Mouse (Mus musculus) forebrain, embryonic 10.5 days (tissue): Measurements from ENCODE around the gene Tecpr2. TPM values are rescaled to one million over a fixed set of nuclear protein-coding genes. Genes with fewer than 3 reads are reported as not detected.

ENCODE experiments used
- DNase-seq: peaks from one replicate; pipeline ENCODE4 v3.0.0-alpha.2; 2017; ENCODE audit warnings: low spot score; ENCODE audit errors: extremely low spot score
- H3K27ac ChIP-seq: fragments of 300-500 bp; sonication (generic); 2 replicates; pipeline ENCODE4 v1.5.1; 2016; ENCODE audit warnings: mild to moderate bottlenecking
- H3K27me3 ChIP-seq: fragments of 300-500 bp; sonication (generic); 2 replicates; pipeline ENCODE4 v1.6.1; 2016; ENCODE audit warnings: mild to moderate bottlenecking; ENCODE audit not compliant: poor library complexity, severe bottlenecking
- H3K36me3 ChIP-seq: fragments of 300-500 bp; sonication (generic); replicated peaks from 2 replicates; pipeline ENCODE4 v1.6.1; 2016; ENCODE audit warnings: mild to moderate bottlenecking, moderate library complexity
- H3K4me1 ChIP-seq: fragments of 300-500 bp; sonication (generic); 2 replicates; pipeline ENCODE4 v1.6.1; 2016
- H3K4me3 ChIP-seq: fragments of 300-500 bp; sonication (generic); 2 replicates; pipeline ENCODE4 v1.5.1; 2016; ENCODE audit warnings: mild to moderate bottlenecking, moderate library complexity
- H3K9me3 ChIP-seq: fragments of 300-500 bp; sonication (generic); 2 replicates; pipeline ENCODE4 v1.6.1; 2016; ENCODE audit warnings: mild to moderate bottlenecking, moderate library complexity
- WGBS: fragments of 180-500 bp; shearing (Covaris S2); methylation state at CpG from one replicate; pipeline ENCODE4 v1.1.7; 2016; 5-methylcytosine and 5-hydroxymethylcytosine counted together
- polyA plus RNA-seq: library from polyadenylated mRNA; unstranded; fragments of >200 nt; fragmentation: Nextera tagmentation; extraction: Ambion mirVana; gene quantifications from 2 replicates; pipeline ENCODE4 v1.2.1, GENCODE M21; 2016

Tecpr2 gene
- polyA plus RNA-seq, 1 experiment from 2014 or later, result 7.2 TPM

- H3K4me1 ChIP-seq, result peaks cover 26% of the 10 kb centered on the region
- H3K9me3 ChIP-seq, result no peaks in the 10 kb centered on the region
- 2% methylated on average over 23 of the region's 23 CpGs for WGBS
Observed at GRCm38 (mm10) chr12:110991361-110992127, 102.5 kb downstream of the Tecpr2 start.

GRCm38 (mm10) chr12:110992128-110992553, 103.1 kb downstream of the Tecpr2 start:
- Histone ChIP-seq H3K27ac (peak overlapping the region; percentile 92), H3K4me1 (peaks cover 26% of the 10 kb centered on the region), H3K4me3 (peak overlapping the region; percentile 62), H3K9me3 (no peaks in the 10 kb centered on the region), H3K36me3 (no peaks in the 10 kb centered on the region), H3K27me3 (no peaks in the 10 kb centered on the region)
- peak; percentile 93 for DNase-seq
- WGBS, result under 1% methylated on average over 24 of the region's 24 CpGs

More at GRCm38 (mm10) chr12:110991361-110992127, 102.5 kb downstream of the Tecpr2 start:
- Histone ChIP-seq H3K4me3 (peak overlapping the region; percentile 62), H3K36me3 (no peaks in the 10 kb centered on the region), H3K27ac (peak overlapping the region; percentile 92), H3K27me3 (no peaks in the 10 kb centered on the region)
- DNase-seq, result peak; percentile 88

GRCm38 (mm10) chr12:110992771-110993170, 103.7 kb downstream of the Tecpr2 start:
- H3K4me1 ChIP-seq, result peaks cover 26% of the 10 kb centered on the region
- peaks cover 2% of the 10 kb centered on the region for H3K9me3 ChIP-seq
- no peaks in the 10 kb centered on the region for H3K27me3 ChIP-seq
- H3K4me3 ChIP-seq, result peak overlapping the region; percentile 62
- peak overlapping the region; percentile 92; the same call in 1 of the 2 replicates for H3K27ac ChIP-seq
- no peak for DNase-seq
- no peaks in the 10 kb centered on the region for H3K36me3 ChIP-seq
- 80% methylated on average over 12 of the region's 12 CpGs for WGBS

- H3K36me3 ChIP-seq, result no peaks in the 10 kb centered on the region
- 85% methylated on average over 3 of the region's 3 CpGs for WGBS
Observed at GRCm38 (mm10) chr12:110993226-110993625, 104.2 kb downstream of the Tecpr2 start.

GRCm38 (mm10) chr12:110994666-110995065, 105.6 kb downstream of the Tecpr2 start:
- Histone ChIP-seq H3K4me1 (peaks cover 26% of the 10 kb centered on the region), H3K27me3 (no peaks in the 10 kb centered on the region), H3K9me3 (peaks cover 10% of the 10 kb centered on the region), H3K27ac (no peak overlapping the region), H3K36me3 (no peaks in the 10 kb centered on the region), H3K4me3 (no peak overlapping the region)
- no peak for DNase-seq
- WGBS, result 47% methylated on average over 12 of the region's 12 CpGs

More at GRCm38 (mm10) chr12:110993226-110993625, 104.2 kb downstream of the Tecpr2 start:
- Histone ChIP-seq H3K4me3 (no peak overlapping the region), H3K27me3 (no peaks in the 10 kb centered on the region), H3K27ac (0 out of 2 replicates have a peak overlapping the region, but pooled peaks have one; percentile 92), H3K4me1 (peaks cover 26% of the 10 kb centered on the region), H3K9me3 (peaks cover 7% of the 10 kb centered on the region)
- no peak for DNase-seq

- no peak for DNase-seq
- Histone ChIP-seq H3K36me3 (no peaks in the 10 kb centered on the region), H3K27ac (no peak overlapping the region), H3K27me3 (no peaks in the 10 kb centered on the region), H3K4me1 (0 out of 2 replicates have a peak, but pooled peaks cover 6% of the 10 kb centered on the region), H3K4me3 (no peak overlapping the region), H3K9me3 (peaks cover 10% of the 10 kb centered on the region)
- WGBS, result 97% methylated on average over 11 of the region's 11 CpGs
Observed at GRCm38 (mm10) chr12:110998092-110998491, 109.0 kb downstream of the Tecpr2 start.

GRCm38 (mm10) chr12:110999820-111000219, 110.8 kb downstream of the Tecpr2 start:
- no peak for DNase-seq
- no peaks in the 10 kb centered on the region for H3K4me1 ChIP-seq
- no peaks in the 10 kb centered on the region for H3K36me3 ChIP-seq
- no peaks in the 10 kb centered on the region for H3K27me3 ChIP-seq
- H3K9me3 ChIP-seq, result peaks cover 10% of the 10 kb centered on the region
- H3K27ac ChIP-seq, result no peak overlapping the region
- no peak overlapping the region for H3K4me3 ChIP-seq
- 85% methylated on average over 2 of the region's 2 CpGs for WGBS

GRCm38 (mm10) chr12:111000956-111001355, 111.9 kb downstream of the Tecpr2 start:
- Histone ChIP-seq H3K9me3 (peaks cover 10% of the 10 kb centered on the region), H3K4me1 (peaks cover 2% of the 10 kb centered on the region; the same call in 1 of the 2 replicates), H3K27ac (no peak overlapping the region), H3K36me3 (no peaks in the 10 kb centered on the region), H3K27me3 (no peaks in the 10 kb centered on the region), H3K4me3 (no peak overlapping the region)
- WGBS, result 91% methylated on average over 7 of the region's 7 CpGs
- no peak for DNase-seq

- Histone ChIP-seq H3K27ac (no peak overlapping the region), H3K4me1 (peaks cover 34% of the 10 kb centered on the region), H3K36me3 (no peaks in the 10 kb centered on the region), H3K9me3 (no peaks in the 10 kb centered on the region), H3K27me3 (no peaks in the 10 kb centered on the region), H3K4me3 (no peak overlapping the region)
- WGBS, result 84% methylated on average over 9 of the region's 9 CpGs
- DNase-seq, result no peak
Observed at GRCm38 (mm10) chr12:111004142-111004541, 115.1 kb downstream of the Tecpr2 start.

- Histone ChIP-seq H3K9me3 (no peaks in the 10 kb centered on the region), H3K4me3 (no peak overlapping the region), H3K27ac (peak overlapping the region; percentile 13; the same call in 1 of the 2 replicates), H3K27me3 (no peaks in the 10 kb centered on the region), H3K4me1 (peaks cover 34% of the 10 kb centered on the region), H3K36me3 (no peaks in the 10 kb centered on the region)
- WGBS, result 80% methylated on average over 6 of the region's 6 CpGs
- no peak for DNase-seq
Observed at GRCm38 (mm10) chr12:111005803-111006202, 116.7 kb downstream of the Tecpr2 start.

- Histone ChIP-seq H3K9me3 (no peaks in the 10 kb centered on the region), H3K27me3 (no peaks in the 10 kb centered on the region), H3K36me3 (no peaks in the 10 kb centered on the region), H3K4me3 (no peak overlapping the region), H3K27ac (peak overlapping the region; percentile 13; the same call in 1 of the 2 replicates), H3K4me1 (peaks cover 34% of the 10 kb centered on the region)
- WGBS, result 66% methylated on average over 5 of the region's 5 CpGs
- no peak for DNase-seq
Observed at GRCm38 (mm10) chr12:111006339-111006738, 117.3 kb downstream of the Tecpr2 start.

GRCm38 (mm10) chr12:111007134-111008103, 118.4 kb downstream of the Tecpr2 start:
- Histone ChIP-seq H3K27me3 (no peaks in the 10 kb centered on the region), H3K27ac (peak overlapping the region; percentile 63)
- no peak for DNase-seq

More at GRCm38 (mm10) chr12:111007134-111008103, 118.4 kb downstream of the Tecpr2 start:
- H3K4me3 ChIP-seq, result no peak overlapping the region
- no peaks in the 10 kb centered on the region for H3K36me3 ChIP-seq
- 81% methylated on average over 14 of the region's 14 CpGs for WGBS
- peaks cover 34% of the 10 kb centered on the region for H3K4me1 ChIP-seq
- no peaks in the 10 kb centered on the region for H3K9me3 ChIP-seq
